Mouse (Mus musculus) urinary bladder, postnatal 0 days (tissue): ENCODE results near the gene C87436. TPM values are rescaled to one million over a fixed set of nuclear protein-coding genes. Genes with fewer than 3 reads are reported as not detected.

ENCODE experiments used
- polyA plus RNA-seq: library from polyadenylated mRNA; unstranded; fragments of >200 nt; fragmentation: Nextera tagmentation; extraction: Ambion mirVana; gene quantifications from 2 replicates; pipeline ENCODE4 v1.2.1, GENCODE M21; 2015

Gene C87436
- polyA plus RNA-seq = 19.8 and 20.8 TPM in 2 replicates

DNA sequence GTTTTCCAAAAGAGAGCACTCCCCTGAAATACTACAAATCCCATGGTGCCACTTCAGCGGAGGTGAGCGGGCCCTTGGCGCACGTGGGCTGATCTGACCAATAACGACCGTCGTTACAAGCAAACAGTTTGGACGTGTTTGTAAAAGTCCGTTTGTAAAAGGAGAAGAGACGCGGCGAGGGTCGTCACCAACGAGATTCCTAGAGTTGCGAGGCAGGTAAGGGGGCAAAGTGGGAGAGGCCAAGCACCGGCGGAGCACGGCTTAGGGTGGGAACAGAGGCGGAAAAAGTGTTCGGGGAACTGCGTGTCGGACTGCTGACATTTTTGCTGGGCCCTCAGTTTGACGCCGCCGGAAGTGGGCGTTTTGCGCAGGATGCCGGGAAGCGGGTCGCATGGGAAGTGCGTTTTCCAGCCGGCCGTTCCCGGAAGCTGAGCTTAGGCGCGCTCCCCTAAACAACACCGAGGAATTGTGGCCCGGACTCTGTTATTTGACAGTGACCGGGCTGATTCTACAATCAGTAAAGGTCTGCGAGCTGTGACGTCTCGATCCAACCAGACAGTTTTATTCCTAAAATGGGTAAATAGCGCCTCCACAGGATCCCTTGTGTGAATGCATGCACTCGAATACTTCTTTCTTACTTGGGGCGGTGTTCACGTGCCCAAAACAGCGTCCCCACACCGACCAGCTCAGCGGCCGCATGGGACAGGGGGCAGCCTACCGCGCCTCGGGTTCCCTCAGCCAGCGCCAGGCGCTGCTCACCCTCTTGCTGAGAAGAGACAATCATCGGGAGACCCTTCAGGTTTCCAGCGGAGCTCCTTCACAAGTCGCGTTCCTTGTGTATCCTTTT, at the start of gene C87436:
Gene C87436 (plus strand): TSS at position 103 of the 847 bp plus-strand sequence.

GRCm38 (mm10) chr6:86396581-86397256, 41.5 kb upstream of the C87436 start, which contains the start of gene Pcyox1:
TSS of gene Pcyox1 (minus strand) at chr6:86397154.

DNA sequence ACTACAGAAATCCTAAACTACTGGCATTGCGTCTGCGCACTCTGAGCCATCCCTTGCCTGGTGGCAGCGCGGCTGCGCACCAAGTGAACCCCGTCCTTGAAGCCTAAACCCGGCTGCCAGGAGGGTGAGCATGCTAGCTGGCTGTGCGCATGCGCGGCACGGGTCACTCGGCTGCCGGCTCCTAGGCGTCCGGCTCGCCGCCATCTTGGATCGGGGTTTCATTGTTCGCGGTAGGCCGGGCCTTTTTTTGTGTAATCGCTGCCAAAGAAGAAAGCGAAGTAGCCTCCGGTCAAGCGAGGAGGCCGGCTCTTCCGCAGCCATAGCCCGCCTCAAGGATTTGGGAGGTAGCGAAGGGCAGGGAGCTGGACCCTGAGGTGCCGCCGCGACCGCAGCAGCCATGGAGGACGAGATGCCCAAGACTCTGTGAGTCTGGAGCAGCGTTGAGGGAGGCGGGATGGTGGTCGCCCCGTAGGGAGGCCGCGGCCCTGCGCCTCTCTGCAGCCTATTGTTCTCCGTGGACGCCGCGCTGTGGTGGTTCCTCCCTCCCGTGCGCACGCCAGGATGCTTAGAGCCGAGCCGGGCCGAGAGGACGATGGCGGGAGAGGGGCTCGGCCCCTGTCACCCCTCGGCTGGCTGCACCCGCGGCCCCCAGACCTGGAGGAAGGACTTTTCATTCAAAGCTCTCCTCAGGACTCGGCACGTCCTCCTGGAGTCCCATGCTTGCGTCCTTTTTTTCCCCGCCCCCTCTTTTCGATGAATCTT, 33.9 kb upstream of the C87436 start, which contains the start of gene Tia1:
Gene Tia1 (plus strand): TSS at position 120 of the 762 bp plus-strand sequence.

GRCm38 (mm10) chr6:86426358-86426757, 11.8 kb upstream of the C87436 start, which contains the start of gene Gm44790:
TSS of gene Gm44790 (plus strand) at chr6:86426658.

Other genes starting within 250 kb of the C87436 start
- gene Tgfa, start 243.2 kb upstream of the C87436 start, polyA plus RNA-seq = 5.9 and 6.6 TPM in 2 replicates
- gene Fam136a, start 72.7 kb upstream of the C87436 start, polyA plus RNA-seq = 58.2 and 65.7 TPM in 2 replicates
- 212 and 224 TPM in 2 replicates for gene Snrpg, start 67.1 kb upstream of the C87436 start, polyA plus RNA-seq
- 58.9 and 60.2 TPM in 2 replicates for gene Pcyox1, start 41.2 kb upstream of the C87436 start, polyA plus RNA-seq
- gene Tia1, start 34.2 kb upstream of the C87436 start, polyA plus RNA-seq = 45.0 and 45.1 TPM in 2 replicates
- 0.40 TPM in 1 of 2 replicates, not detected in the other for gene Gm44790, start 11.7 kb upstream of the C87436 start, polyA plus RNA-seq
- 309 and 363 TPM in 2 replicates for gene Pcbp1, start 87.9 kb downstream of the C87436 start, polyA plus RNA-seq
- 0.73 and 1.9 TPM in 2 replicates for gene Asprv1, start 189.8 kb downstream of the C87436 start, polyA plus RNA-seq
- gene Mxd1, start 230.8 kb downstream of the C87436 start, polyA plus RNA-seq = 4.6 and 5.9 TPM in 2 replicates
- 107 and 125 TPM in 2 replicates for gene Snrnp27, start 246.1 kb downstream of the C87436 start, polyA plus RNA-seq